Mouse (Mus musculus) ES-Bruce4 (cell line): Measurements from ENCODE around the gene Psma7.

Source experiments
- CTCF ChIP-seq: IDR thresholded peaks from one replicate; pipeline ENCODE4 v1.8.1; 2011; ENCODE audit warnings: low read depth, low read length
- EP300 ChIP-seq: IDR thresholded peaks from 2 replicates; pipeline ENCODE4 v1.6.1; 2011; ENCODE audit warnings: low read depth, low read length; ENCODE audit not compliant: insufficient read depth

DNA sequence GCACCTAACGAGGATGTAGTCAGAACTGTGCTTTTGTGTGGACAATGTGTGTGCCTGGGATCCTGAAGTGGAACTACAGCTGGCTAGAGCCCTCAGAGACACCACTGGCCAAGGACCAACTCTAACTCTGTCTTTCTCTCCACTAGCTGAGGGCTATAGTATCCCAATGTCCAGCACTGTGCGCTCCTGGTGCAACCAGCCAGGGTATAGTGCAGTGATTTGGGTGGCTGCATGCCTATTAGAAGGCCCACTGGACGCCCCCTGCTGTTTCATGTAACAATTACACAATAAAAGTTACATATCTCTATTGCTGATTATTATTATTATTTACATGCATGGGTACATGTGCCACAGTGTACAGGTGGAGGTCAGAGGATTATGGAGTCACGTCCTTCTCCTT, 3.0 kb upstream of the Psma7 start:
- peak; percentile 39 for TF ChIP-seq CTCF
- no peak for TF ChIP-seq EP300
